Mouse (Mus musculus): ENCODE results near the gene BC049715. TPM values are rescaled to one million over a fixed set of nuclear protein-coding genes. Genes with fewer than 3 reads are reported as not detected.
A peak's percentile ranks its signal among the peaks of the same experiment; 100 is the strongest.

BC049715 gene
- polyA plus RNA-seq, 1 experiment from 2014 or later, result 4.0 TPM

GRCm38 (mm10) chr6:136828681-136829080 is 1.3 kb downstream of the BC049715 start:
- Histone ChIP-seq H3K4me2 (peak overlapping the region; percentile 59), H3K27me3 (no peaks in the 10 kb centered on the region), H3K36me3 (peaks cover 20% of the 10 kb centered on the region), H3K9me3 (no peaks in the 10 kb centered on the region), H3K27ac (peak overlapping the region; percentile 79), H3K9ac (replicated peaks) (peak overlapping the region; percentile 56; the same call in 1 of the 2 replicates), H3K4me1 (replicated peaks) (peaks cover 3% of the 10 kb centered on the region; the same call in 1 of the 2 replicates), H3K4me3 (replicated peaks) (peak overlapping the region; percentile 99)
- ATAC-seq (ENCODE audit: insufficient number of reproducible peaks, insufficient read depth, low FRiP score, low TSS enrichment, low read depth), result no peak
- WGBS, result 38% methylated on average over 4 of the region's 4 CpGs

- H3K27ac ChIP-seq, result no peak overlapping the region
- H3K27me3 ChIP-seq, result peaks cover 3% of the 10 kb centered on the region; the same call in 1 of the 2 replicates
- whole genome bisulfite sequencing, result 71% methylated on average over 5 of the region's 5 CpGs
- H3K4me2 ChIP-seq, result no peak overlapping the region
- ATAC-seq (ENCODE audit: insufficient number of reproducible peaks, insufficient read depth, low FRiP score, low TSS enrichment, low read depth), result no peak
- no peak overlapping the region for H3K4me3 ChIP-seq (replicated peaks)
- no peak overlapping the region for H3K9ac ChIP-seq (replicated peaks)
- H3K4me1 ChIP-seq (replicated peaks), result no peaks in the 10 kb centered on the region; the same call in 1 of the 2 replicates
- no peaks in the 10 kb centered on the region for H3K36me3 ChIP-seq
- no peaks in the 10 kb centered on the region for H3K9me3 ChIP-seq
These were observed 4.3 kb downstream of the BC049715 start for GRCm38 (mm10) chr6:136831712-136832111.

- Histone ChIP-seq H3K9me3 (no peaks in the 10 kb centered on the region), H3K4me2 (no peak within 1 kb of the TSS), H3K4me3 (replicated peaks) (no peak within 1 kb of the TSS), H3K27me3 (peaks cover 5% of the 10 kb centered on the region; the same call in 1 of the 2 replicates), H3K27ac (no peak within 1 kb of the TSS), H3K9ac (replicated peaks) (no peak within 1 kb of the TSS), H3K36me3 (no peaks in the 10 kb centered on the region), H3K4me1 (replicated peaks) (no peaks in the 10 kb centered on the region)
- ATAC-seq (ENCODE audit: insufficient number of reproducible peaks, insufficient read depth, low FRiP score, low TSS enrichment, low read depth), result no peak
- WGBS, result 56% methylated on average over 4 of the region's 4 CpGs
These were observed 7.9 kb downstream of the BC049715 start, which contains the start of gene Smco3 for GRCm38 (mm10) chr6:136835352-136835751. Smco3 (minus strand) TSS chr6:136835452.

- no peak overlapping the region for H3K4me2 ChIP-seq
- no peak for ATAC-seq (ENCODE audit: insufficient number of reproducible peaks, insufficient read depth, low FRiP score, low TSS enrichment, low read depth)
- no peak overlapping the region for H3K4me3 ChIP-seq (replicated peaks)
- H3K27ac ChIP-seq, result no peak overlapping the region
- no peak overlapping the region for H3K9ac ChIP-seq (replicated peaks)
- no peaks in the 10 kb centered on the region for H3K9me3 ChIP-seq
- no peaks in the 10 kb centered on the region for H3K4me1 ChIP-seq (replicated peaks)
- 83% methylated on average over 3 of the region's 3 CpGs for WGBS
- peaks cover 5% of the 10 kb centered on the region; the same call in 1 of the 2 replicates for H3K27me3 ChIP-seq
- no peaks in the 10 kb centered on the region for H3K36me3 ChIP-seq
These were observed 9.9 kb downstream of the BC049715 start for GRCm38 (mm10) chr6:136837323-136837722.

- H3K4me3 ChIP-seq (replicated peaks), result no peak overlapping the region
- ATAC-seq (ENCODE audit: insufficient number of reproducible peaks, insufficient read depth, low FRiP score, low TSS enrichment, low read depth), result no peak
- no peaks in the 10 kb centered on the region for H3K27me3 ChIP-seq
- WGBS, result 83% methylated on average over 2 of the region's 2 CpGs
- no peak overlapping the region for H3K9ac ChIP-seq (replicated peaks)
- H3K9me3 ChIP-seq, result no peaks in the 10 kb centered on the region
- no peaks in the 10 kb centered on the region for H3K4me1 ChIP-seq (replicated peaks)
- no peaks in the 10 kb centered on the region for H3K36me3 ChIP-seq
- H3K4me2 ChIP-seq, result no peak overlapping the region
- H3K27ac ChIP-seq, result no peak overlapping the region
These were observed 17.5 kb downstream of the BC049715 start for GRCm38 (mm10) chr6:136844903-136845302.

GRCm38 (mm10) chr6:136845706-136846480 is 18.5 kb downstream of the BC049715 start:
- H3K4me1 ChIP-seq (replicated peaks), result no peaks in the 10 kb centered on the region
- H3K9me3 ChIP-seq, result no peaks in the 10 kb centered on the region
- no peak overlapping the region for H3K27ac ChIP-seq
- WGBS, result 79% methylated on average over 5 of the region's 5 CpGs
- H3K4me2 ChIP-seq, result no peak overlapping the region
- no peaks in the 10 kb centered on the region for H3K27me3 ChIP-seq
- ATAC-seq (ENCODE audit: insufficient number of reproducible peaks, insufficient read depth, low FRiP score, low TSS enrichment, low read depth), result no peak
- no peak overlapping the region for H3K9ac ChIP-seq (replicated peaks)
- H3K36me3 ChIP-seq, result no peaks in the 10 kb centered on the region
- no peak overlapping the region for H3K4me3 ChIP-seq (replicated peaks)

- H3K9ac ChIP-seq (replicated peaks), result no peak overlapping the region
- no peaks in the 10 kb centered on the region for H3K27me3 ChIP-seq
- 95% methylated on average over 3 of the region's 3 CpGs for WGBS
- H3K4me2 ChIP-seq, result no peak overlapping the region
- no peak overlapping the region for H3K27ac ChIP-seq
- ATAC-seq (ENCODE audit: insufficient number of reproducible peaks, insufficient read depth, low FRiP score, low TSS enrichment, low read depth), result no peak
- H3K4me3 ChIP-seq (replicated peaks), result no peak overlapping the region
- no peaks in the 10 kb centered on the region for H3K36me3 ChIP-seq
- no peaks in the 10 kb centered on the region for H3K9me3 ChIP-seq
- peaks cover 2% of the 10 kb centered on the region for H3K4me1 ChIP-seq (replicated peaks)
These were observed 19.8 kb downstream of the BC049715 start for GRCm38 (mm10) chr6:136847267-136847666.

GRCm38 (mm10) chr6:136847790-136848189 is 20.4 kb downstream of the BC049715 start:
- Histone ChIP-seq H3K27ac (no peak overlapping the region), H3K36me3 (no peaks in the 10 kb centered on the region), H3K4me2 (no peak overlapping the region), H3K4me3 (replicated peaks) (no peak overlapping the region), H3K27me3 (no peaks in the 10 kb centered on the region), H3K9me3 (no peaks in the 10 kb centered on the region), H3K4me1 (replicated peaks) (peaks cover 7% of the 10 kb centered on the region), H3K9ac (replicated peaks) (no peak overlapping the region)
- 30% methylated on average over 2 of the region's 2 CpGs for WGBS
- no peak for ATAC-seq (ENCODE audit: insufficient number of reproducible peaks, insufficient read depth, low FRiP score, low TSS enrichment, low read depth)

GRCm38 (mm10) chr6:136848399-136848798 is 21.0 kb downstream of the BC049715 start:
- ATAC-seq (ENCODE audit: insufficient number of reproducible peaks, insufficient read depth, low FRiP score, low TSS enrichment, low read depth), result no peak
- Histone ChIP-seq H3K4me3 (replicated peaks) (no peak overlapping the region), H3K4me1 (replicated peaks) (peaks cover 9% of the 10 kb centered on the region), H3K36me3 (no peaks in the 10 kb centered on the region), H3K4me2 (no peak overlapping the region), H3K9ac (replicated peaks) (no peak overlapping the region), H3K9me3 (no peaks in the 10 kb centered on the region), H3K27me3 (no peaks in the 10 kb centered on the region), H3K27ac (no peak overlapping the region)
- WGBS, result 92% methylated on average over 8 of the region's 8 CpGs

GRCm38 (mm10) chr6:136848971-136849370 is 21.5 kb downstream of the BC049715 start:
- Histone ChIP-seq H3K4me3 (replicated peaks) (no peak overlapping the region), H3K4me2 (no peak overlapping the region), H3K36me3 (no peaks in the 10 kb centered on the region), H3K27me3 (no peaks in the 10 kb centered on the region), H3K9me3 (no peaks in the 10 kb centered on the region), H3K4me1 (replicated peaks) (peaks cover 9% of the 10 kb centered on the region), H3K9ac (replicated peaks) (no peak overlapping the region), H3K27ac (no peak overlapping the region)
- WGBS, result 87% methylated on average over 5 of the region's 5 CpGs
- ATAC-seq (ENCODE audit: insufficient number of reproducible peaks, insufficient read depth, low FRiP score, low TSS enrichment, low read depth), result no peak

GRCm38 (mm10) chr6:136850267-136850666 is 22.8 kb downstream of the BC049715 start:
- Histone ChIP-seq H3K4me3 (replicated peaks) (no peak overlapping the region), H3K4me1 (replicated peaks) (peaks cover 12% of the 10 kb centered on the region), H3K36me3 (no peaks in the 10 kb centered on the region), H3K27me3 (no peaks in the 10 kb centered on the region), H3K9me3 (no peaks in the 10 kb centered on the region), H3K4me2 (no peak overlapping the region), H3K9ac (replicated peaks) (no peak overlapping the region), H3K27ac (no peak overlapping the region)
- 76% methylated on average over 6 of the region's 6 CpGs for WGBS
- ATAC-seq (ENCODE audit: insufficient number of reproducible peaks, insufficient read depth, low FRiP score, low TSS enrichment, low read depth), result no peak
